9 mouse cellular contexts compared by ENCODE assay signal in genomic region chr2:120049632-120050274, GRCm38 (mm10). TPM values are rescaled to one million over a fixed set of nuclear protein-coding genes. Genes with fewer than 3 reads are reported as not detected.
DNase-seq lines count a peak whose midpoint lies in the region; TF ChIP-seq lines count a peak whose summit lies in the region.
"Had no signal": no experiment of that assay in that cellular context is flagged by ENCODE, and none has a peak within 500 bp of the region (broad histone marks: within the 10 kb centered on the region; RNA-seq: fewer than 3 reads in every experiment).

No protein-coding gene starts in this region.

- no peak overlapping the region for H3K27ac ChIP-seq in kidney, adult 2 months (ENCODE audit: insufficient read depth, low read depth, low read length)

- H3K4me1 ChIP-seq in kidney, adult 2 months (ENCODE audit: control insufficient read depth, insufficient read depth, low read length), result no peaks in the 10 kb centered on the region

- DNase-seq in cerebellum, postnatal 25 days, result peak; percentile 47 to 69
- DNase-seq in cerebellum, postnatal 4 days (ENCODE audit: low spot score in 2 of 2), result no peak
- peak; percentile 15 to 39 for DNase-seq in spleen, adult 18-20 months
- DNase-seq in spleen, postnatal 4 days (ENCODE audit: low spot score in 2 of 2), result no peak
- peak; percentile 63 for DNase-seq in embryo, embryonic 10 days (ENCODE audit: low spot score)
- peak; percentile 56 for DNase-seq in kidney, adult 2 months
- DNase-seq in lung, postnatal 25 days (ENCODE audit: low spot score), result peak; percentile 66
- no peak for DNase-seq in c-Kit-positive CD71-positive TER-119-positive erythroid progenitor cells, embryonic 14.5 days (ENCODE audit: low spot score)

- WGBS in kidney, adult 2 months, result 75% methylated on average over 10 of the region's 10 CpGs

- TF ChIP-seq POLR2A in kidney, adult 2 months (IDR thresholded peaks at IDR 0.05; ENCODE audit: low read depth, low read length), result no peak

- no peak overlapping the region for H3K4me3 ChIP-seq in kidney, adult 2 months (ENCODE audit: insufficient read depth, low read depth, low read length)
- H3K4me3 ChIP-seq: myocyte had no signal

- TF ChIP-seq CTCF in kidney, adult 2 months (conservative IDR thresholded peaks at IDR 0.05; ENCODE audit: insufficient read depth, insufficient read length, low read depth, low read length), result peak; percentile 81

- no peaks in the 10 kb centered on the region for H3K36me3 ChIP-seq in kidney, adult 2 months (ENCODE audit: control insufficient read depth, insufficient read depth, low read length)

- no peaks in the 10 kb centered on the region for H3K27me3 ChIP-seq in kidney, adult 2 months (replicated peaks; ENCODE audit: control insufficient read depth, insufficient read depth, low read length)

RNA-seq across cellular contexts. Expression of gene Pla2g4b, which starts 16.5 kb away (rescaled TPM):
- polyA plus RNA-seq in kidney, adult 2 months (2012; rRNA removed), result 1.6 and 1.8 TPM in 2 replicates

RNA-seq across cellular contexts. Expression of gene Gm28042, which starts 22.5 kb away (rescaled TPM):
- 2.0 and 2.4 TPM in 2 replicates for polyA plus RNA-seq in kidney, adult 2 months (2012; rRNA removed)

RNA-seq across cellular contexts. Expression of gene Jmjd7, which starts 22.5 kb away (rescaled TPM):
- polyA plus RNA-seq in kidney, adult 2 months (2012; rRNA removed), result 8.9 and 9.0 TPM in 2 replicates

Comparison
In these comparisons a context has a peak if more than half of its experiments do, and no peak if none do; other contexts are left out.
1. DNase-seq: peak in cerebellum, postnatal 25 days (2 of 2), spleen, adult 18-20 months (2 of 2), embryo, embryonic 10 days (single experiment), kidney, adult 2 months (single experiment) and lung, postnatal 25 days (single experiment); none in cerebellum, postnatal 4 days (0 of 2), spleen, postnatal 4 days (0 of 2) and c-Kit-positive CD71-positive TER-119-positive erythroid progenitor cells, embryonic 14.5 days (single experiment).